12 mouse cellular contexts compared by ENCODE assay signal in genomic region chr1:158853936-158854882, GRCm38 (mm10).
DNase-seq lines count a peak whose midpoint lies in the region; ATAC-seq and TF ChIP-seq lines count a peak whose summit lies in the region.
"Had no signal": no experiment of that assay in that cellular context is flagged by ENCODE, and none has a peak within 500 bp of the region (broad histone marks: within the 10 kb centered on the region; RNA-seq: fewer than 3 reads in every experiment).

No protein-coding gene starts in this region.

- POLR2A ChIA-PET in Patski (lab: Charles Lee) = no interaction called here

- peak; percentile 43 for TF ChIP-seq CTCF in Patski (IDR thresholded peaks at IDR 0.05)
- no peak for TF ChIP-seq CTCF in liver, postnatal 0 days (IDR thresholded peaks at IDR 0.05; ENCODE audit: low read depth)

- H3K4me2 ChIP-seq in liver, postnatal 0 days (ENCODE audit: low read depth, low read length) = no peak overlapping the region
- no peak overlapping the region for H3K4me2 ChIP-seq in forebrain, embryonic 15.5 days (replicated peaks)

- in situ Hi-C loops in Patski (cut with MboI; ENCODE audit: low pct_unique_long_range_greater_than_20kb) = no loop called here

- no peaks in the 10 kb centered on the region for H3K27me3 ChIP-seq in Patski
- no peaks in the 10 kb centered on the region for H3K27me3 ChIP-seq in limb, embryonic 10.5 days (ENCODE audit: low read depth, poor library complexity, severe bottlenecking)
- no peaks in the 10 kb centered on the region for H3K27me3 ChIP-seq in liver, postnatal 0 days (ENCODE audit: insufficient read depth, low read length)
- H3K27me3 ChIP-seq in forebrain, embryonic 15.5 days = no peaks in the 10 kb centered on the region

- H3K27ac ChIP-seq in limb, embryonic 10.5 days = no peak overlapping the region
- H3K27ac ChIP-seq in liver, postnatal 0 days (ENCODE audit: low read depth) = no peak overlapping the region
- no peak overlapping the region for H3K27ac ChIP-seq in forebrain, embryonic 15.5 days (replicated peaks)
- H3K27ac ChIP-seq: liver, embryonic 14.5 days had no signal

- DNase-seq in embryo, embryonic 11 days = peak; percentile 20
- no peak for DNase-seq in embryo, embryonic 9.5 days (ENCODE audit: extremely low spot score)
- DNase-seq in kidney, postnatal 4 days = peak; percentile 5 to 27
- DNase-seq in kidney, adult 9 months = no peak
- DNase-seq in Patski (ENCODE audit: low read depth, low spot score) = no peak
- DNase-seq in limb, embryonic 10.5 days (ENCODE audit: low spot score) = peak; percentile 30
- DNase-seq in liver, postnatal 0 days = no peak
- DNase-seq: adrenal gland, postnatal 36 days; heart, postnatal 14 days had no signal

- WGBS in limb, embryonic 10.5 days = 80% methylated on average over 5 of the region's 5 CpGs
- 66% methylated on average over 5 of the region's 5 CpGs for WGBS in liver, postnatal 0 days (ENCODE audit: insufficient replicate concordance)
- WGBS in forebrain, embryonic 15.5 days = 77% methylated on average over 5 of the region's 5 CpGs

- H3K9me3 ChIP-seq in limb, embryonic 10.5 days (replicated peaks) = no peaks in the 10 kb centered on the region
- no peaks in the 10 kb centered on the region for H3K9me3 ChIP-seq in liver, postnatal 0 days (ENCODE audit: low read length)
- no peaks in the 10 kb centered on the region for H3K9me3 ChIP-seq in forebrain, embryonic 15.5 days

- no peak overlapping the region for H3K4me3 ChIP-seq in limb, embryonic 10.5 days
- H3K4me3 ChIP-seq in liver, postnatal 0 days (ENCODE audit: low read depth, low read length) = no peak overlapping the region
- H3K4me3 ChIP-seq in forebrain, embryonic 15.5 days = no peak overlapping the region

- CTCF ChIA-PET in Patski (lab: Charles Lee) = interaction anchor here (0.7 kb wide), 1 partner anchor 12 kb away, joined by 3 read pairs; no protein-coding TSS in a partner anchor

- H3K9ac ChIP-seq in liver, postnatal 0 days (replicated peaks) = no peak overlapping the region
- no peak overlapping the region for H3K9ac ChIP-seq in forebrain, embryonic 15.5 days (replicated peaks)
- H3K9ac ChIP-seq: liver, embryonic 14.5 days had no signal

- H3K36me3 ChIP-seq in limb, embryonic 10.5 days = no peaks in the 10 kb centered on the region
- no peaks in the 10 kb centered on the region for H3K36me3 ChIP-seq in liver, postnatal 0 days (replicated peaks; ENCODE audit: insufficient read depth, low read length)
- H3K36me3 ChIP-seq in forebrain, embryonic 15.5 days = no peaks in the 10 kb centered on the region

- H3K4me1 ChIP-seq in limb, embryonic 10.5 days = peaks cover 22% of the 10 kb centered on the region
- H3K4me1 ChIP-seq in liver, postnatal 0 days (ENCODE audit: insufficient read depth) = no peaks in the 10 kb centered on the region
- no peaks in the 10 kb centered on the region for H3K4me1 ChIP-seq in forebrain, embryonic 15.5 days

- no peak for TF ChIP-seq EP300 in liver, postnatal 0 days (IDR thresholded peaks at IDR 0.05; ENCODE audit: low read depth)

- ATAC-seq in Patski = peak; percentile 54
- ATAC-seq in liver, postnatal 0 days = no peak
- ATAC-seq in forebrain, embryonic 15.5 days (replicated peaks) = no peak
- ATAC-seq: intestine, postnatal 0 days had no signal

Comparison
In these comparisons a context has a peak if more than half of its experiments do, and no peak if none do; other contexts are left out.
1. DNase-seq: peak in embryo, embryonic 11 days (single experiment), kidney, postnatal 4 days (2 of 2) and limb, embryonic 10.5 days (single experiment); none in embryo, embryonic 9.5 days (single experiment), kidney, adult 9 months (single experiment), Patski (single experiment) and liver, postnatal 0 days (single experiment).